Mouse (Mus musculus): Measurements from ENCODE around the gene Lelp1. TPM values are rescaled to one million over a fixed set of nuclear protein-coding genes. Genes with fewer than 3 reads are reported as not detected.

The Lelp1 gene
- polyA plus RNA-seq (2016; fragmentation: Nextera tagmentation; extraction: Ambion mirVana), result not detected in 2 replicates

DNA sequence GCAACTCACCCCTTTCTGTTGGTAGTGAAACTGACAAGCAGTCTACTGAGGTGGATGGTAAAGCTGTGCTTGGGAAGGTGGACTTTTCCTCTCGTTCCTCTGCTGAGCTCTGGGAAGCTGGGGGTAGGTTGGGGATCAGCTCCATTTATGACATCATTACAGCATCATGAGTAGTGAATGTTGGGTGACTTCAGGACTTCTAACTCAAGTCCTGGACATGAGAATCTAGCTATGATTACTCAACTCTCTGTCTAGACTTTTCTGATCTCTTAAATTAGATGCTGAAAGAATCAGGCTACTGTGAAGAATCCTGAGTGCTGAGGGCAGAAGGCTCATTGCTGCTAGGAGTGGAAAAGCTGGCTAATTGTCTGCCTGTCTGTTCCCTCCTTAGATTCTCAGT is at the start of gene Lelp1:
Gene Lelp1 (minus strand): TSS at position 101 of the 400 bp plus-strand sequence.
- Histone ChIP-seq H3K4me3 (replicated peaks) (no peak within 1 kb of the TSS), H3K36me3 (replicated peaks) (no peaks in the 10 kb centered on the region), H3K4me2 (no peak within 1 kb of the TSS), H3K27ac (no peak within 1 kb of the TSS), H3K4me1 (no peaks in the 10 kb centered on the region), H3K9me3 (no peaks in the 10 kb centered on the region), H3K27me3 (no peaks in the 10 kb centered on the region), H3K9ac (no peak within 1 kb of the TSS)
- ATAC-seq (ENCODE audit: low FRiP score), result no peak
- 71% methylated on average over 1 of the region's 1 CpGs for WGBS

DNA sequence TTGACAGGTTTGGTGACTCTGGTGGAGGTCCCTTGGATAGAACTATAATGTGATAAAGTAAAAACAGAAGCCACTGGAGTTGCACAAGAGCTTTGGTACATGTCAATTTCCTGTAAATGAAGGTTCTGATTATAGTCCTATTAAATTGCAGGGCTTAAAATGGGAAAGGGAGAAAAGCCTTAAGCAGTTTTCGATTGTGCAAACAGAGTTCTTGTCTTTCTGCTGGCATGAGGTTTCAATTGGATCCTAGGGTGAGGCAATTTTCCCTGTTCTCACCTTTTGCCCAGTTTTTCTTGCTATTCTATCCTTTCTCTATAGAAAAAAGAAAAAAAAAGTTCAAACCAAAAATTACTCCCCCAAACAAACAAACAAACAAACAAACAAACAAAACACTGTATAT is 34.3 kb upstream of the Lelp1 start:
- 75% methylated on average over 1 of the region's 1 CpGs for WGBS
- H3K9ac ChIP-seq, result no peak overlapping the region
- H3K4me3 ChIP-seq (replicated peaks), result no peak overlapping the region
- H3K9me3 ChIP-seq, result no peaks in the 10 kb centered on the region
- H3K4me2 ChIP-seq, result no peak overlapping the region
- H3K4me1 ChIP-seq, result no peaks in the 10 kb centered on the region
- no peak overlapping the region for H3K27ac ChIP-seq
- H3K36me3 ChIP-seq (replicated peaks), result no peaks in the 10 kb centered on the region
- no peak for ATAC-seq (ENCODE audit: low FRiP score)
- no peaks in the 10 kb centered on the region for H3K27me3 ChIP-seq

DNA sequence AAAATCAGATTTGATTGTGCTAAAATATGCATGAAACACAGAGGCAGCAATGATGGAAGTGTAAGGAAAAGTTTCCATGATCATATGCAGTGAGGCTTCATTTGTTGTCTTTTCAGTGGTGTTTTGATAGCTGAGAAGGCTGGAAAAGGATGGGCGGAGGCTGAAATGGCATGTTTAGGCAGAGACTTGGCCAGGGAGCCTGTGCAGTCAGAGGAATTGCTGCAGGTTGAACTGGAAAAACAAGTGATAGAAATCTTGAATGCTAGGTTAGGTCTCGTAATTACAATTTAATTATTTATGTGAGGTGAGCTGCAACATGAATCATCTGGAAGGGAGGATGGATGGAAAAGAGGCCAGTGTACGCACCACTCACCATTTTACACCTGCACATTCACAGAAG is 27.3 kb upstream of the Lelp1 start:
- no peak overlapping the region for H3K4me2 ChIP-seq
- no peak overlapping the region for H3K9ac ChIP-seq
- no peaks in the 10 kb centered on the region for H3K36me3 ChIP-seq (replicated peaks)
- no peaks in the 10 kb centered on the region for H3K27me3 ChIP-seq
- no peak for ATAC-seq (ENCODE audit: low FRiP score)
- H3K9me3 ChIP-seq, result no peaks in the 10 kb centered on the region
- H3K4me3 ChIP-seq (replicated peaks), result no peak overlapping the region
- H3K4me1 ChIP-seq, result no peaks in the 10 kb centered on the region
- no peak overlapping the region for H3K27ac ChIP-seq
- 94% methylated on average over 3 of the region's 3 CpGs for WGBS

DNA sequence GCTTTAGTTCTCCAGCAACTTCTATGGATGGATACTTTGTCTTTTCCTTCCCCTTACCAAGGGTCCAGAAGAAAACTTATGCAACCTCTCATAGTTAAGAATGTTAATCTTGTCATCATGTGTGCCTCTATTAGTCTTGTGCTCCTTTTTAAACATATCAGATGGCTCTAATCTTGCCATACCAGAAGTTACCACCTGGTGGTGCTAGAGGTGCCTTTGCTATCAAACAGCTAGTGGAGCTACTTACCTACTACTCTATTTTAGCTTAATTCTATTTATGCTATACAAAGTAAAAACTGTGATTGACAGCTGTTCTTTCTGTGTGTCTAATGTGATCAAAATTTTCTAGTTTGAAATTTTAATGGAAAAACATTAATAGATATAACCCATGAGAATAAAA is 10.8 kb upstream of the Lelp1 start:
- no peak overlapping the region for H3K9ac ChIP-seq
- H3K36me3 ChIP-seq (replicated peaks), result no peaks in the 10 kb centered on the region
- no peak overlapping the region for H3K4me2 ChIP-seq
- H3K27ac ChIP-seq, result no peak overlapping the region
- no peaks in the 10 kb centered on the region for H3K9me3 ChIP-seq
- H3K4me3 ChIP-seq (replicated peaks), result no peak overlapping the region
- H3K4me1 ChIP-seq, result no peaks in the 10 kb centered on the region
- ATAC-seq (ENCODE audit: low FRiP score), result no peak
- H3K27me3 ChIP-seq, result no peaks in the 10 kb centered on the region

DNA sequence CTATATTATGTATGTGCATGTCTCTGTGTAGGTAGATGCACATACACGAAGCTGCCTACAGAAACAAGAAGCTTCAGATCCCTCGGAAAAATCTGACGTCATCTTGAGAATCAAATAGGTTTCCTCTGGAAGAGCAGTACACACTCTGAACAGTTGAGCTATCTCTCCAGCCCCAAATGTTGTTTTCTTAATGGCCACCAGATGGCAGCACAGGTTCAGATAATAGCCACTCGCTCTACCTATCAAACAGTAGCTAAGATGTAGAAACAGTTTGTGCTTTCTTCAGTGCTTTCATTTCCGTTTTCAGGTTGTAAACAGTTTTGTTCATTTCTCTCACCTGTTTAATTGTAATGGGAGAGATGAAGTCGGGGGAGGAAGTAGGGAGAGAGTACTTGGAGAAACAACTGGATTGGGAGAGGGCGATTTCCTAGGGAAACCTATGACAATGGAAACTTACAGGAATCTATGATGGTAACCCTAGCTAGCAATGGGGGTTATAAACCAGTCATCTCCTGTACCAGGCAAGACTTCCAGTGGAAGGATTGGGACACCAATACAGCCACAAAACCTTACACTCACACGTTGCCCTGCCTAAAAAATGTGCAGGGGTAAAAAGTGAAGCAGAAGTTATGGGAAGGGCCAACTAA is 8.2 kb upstream of the Lelp1 start:
- WGBS, result 26% methylated on average over 8 of the region's 8 CpGs
- Histone ChIP-seq H3K27ac (no peak overlapping the region), H3K27me3 (no peaks in the 10 kb centered on the region), H3K9ac (no peak overlapping the region), H3K9me3 (no peaks in the 10 kb centered on the region), H3K4me3 (replicated peaks) (no peak overlapping the region), H3K36me3 (replicated peaks) (no peaks in the 10 kb centered on the region), H3K4me1 (no peaks in the 10 kb centered on the region), H3K4me2 (no peak overlapping the region)
- peak; percentile 88 for ATAC-seq (ENCODE audit: low FRiP score)

DNA sequence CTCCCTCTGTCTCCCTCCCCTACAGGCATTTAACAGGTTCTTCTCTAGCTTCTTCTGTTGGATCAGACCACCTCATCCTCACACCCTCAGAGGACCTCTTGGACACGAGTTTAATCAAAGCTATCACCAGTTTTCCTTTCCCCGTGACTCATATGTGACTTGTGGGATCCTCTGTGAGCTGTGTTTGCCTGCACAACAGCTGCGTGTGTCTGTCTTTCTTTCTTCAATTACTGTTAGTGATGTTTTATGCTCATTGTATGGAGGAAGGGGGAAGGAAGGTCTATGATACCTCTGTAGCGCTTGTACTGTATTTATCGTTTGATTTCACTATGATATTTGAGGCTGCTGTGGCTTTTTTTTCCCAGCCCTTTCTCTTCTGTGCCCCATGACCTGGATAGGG is 5.4 kb upstream of the Lelp1 start:
- WGBS, result 80% methylated on average over 5 of the region's 5 CpGs
- Histone ChIP-seq H3K9me3 (no peaks in the 10 kb centered on the region), H3K27ac (no peak overlapping the region), H3K27me3 (no peaks in the 10 kb centered on the region), H3K9ac (no peak overlapping the region), H3K36me3 (replicated peaks) (no peaks in the 10 kb centered on the region), H3K4me3 (replicated peaks) (no peak overlapping the region), H3K4me1 (no peaks in the 10 kb centered on the region), H3K4me2 (no peak overlapping the region)
- no peak for ATAC-seq (ENCODE audit: low FRiP score)

DNA sequence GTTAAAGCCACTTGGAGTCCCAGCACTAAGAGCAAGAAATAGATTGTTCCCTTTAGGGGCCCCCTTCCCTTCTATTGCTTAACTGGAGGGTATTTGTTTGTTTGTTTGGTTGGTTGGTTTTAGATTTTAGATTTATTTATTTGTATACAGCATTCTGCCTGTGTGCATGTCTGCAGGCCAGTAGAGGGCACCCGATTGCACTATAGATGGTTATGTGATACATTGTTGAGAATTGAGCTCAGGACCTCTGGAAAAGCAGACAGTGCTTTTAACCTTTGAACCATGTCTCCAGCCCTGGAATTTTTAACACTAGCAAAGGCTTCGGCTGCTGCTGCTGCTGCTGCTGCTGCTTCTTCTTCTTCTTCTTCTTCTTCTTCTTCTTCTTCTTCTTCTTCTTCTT is 4.9 kb upstream of the Lelp1 start:
- H3K4me3 ChIP-seq (replicated peaks), result no peak overlapping the region
- ATAC-seq (ENCODE audit: low FRiP score), result no peak
- 63% methylated on average over 2 of the region's 2 CpGs for WGBS

DNA sequence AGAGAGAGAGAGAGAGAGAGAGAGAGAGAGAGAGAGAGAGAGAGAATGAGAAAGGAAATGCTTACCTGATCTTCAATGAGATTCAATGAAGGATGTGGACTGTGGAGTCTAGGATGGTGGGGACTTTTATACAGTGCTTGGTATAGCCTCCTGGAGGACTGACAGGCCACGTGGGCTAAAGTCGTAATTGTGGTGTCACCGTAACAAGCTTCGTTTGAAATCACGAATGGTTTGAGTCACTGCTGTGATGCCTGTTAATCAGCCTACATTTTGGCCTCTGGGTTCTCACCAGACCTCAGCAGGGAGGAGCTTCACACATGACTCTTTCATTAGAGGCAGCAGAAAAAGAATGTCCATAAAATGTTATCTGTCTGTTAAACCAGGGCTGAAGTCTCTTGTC is 18.7 kb downstream of the Lelp1 start, which contains the start of gene Prr9:
Gene Prr9 (minus strand): TSS at position 101 of the 400 bp plus-strand sequence.
- no peaks in the 10 kb centered on the region for H3K9me3 ChIP-seq
- ATAC-seq (ENCODE audit: low FRiP score), result no peak
- no peak within 1 kb of the TSS for H3K4me3 ChIP-seq (replicated peaks)
- H3K4me1 ChIP-seq, result no peaks in the 10 kb centered on the region
- no peak within 1 kb of the TSS for H3K27ac ChIP-seq
- no peak within 1 kb of the TSS for H3K4me2 ChIP-seq
- H3K27me3 ChIP-seq, result no peaks in the 10 kb centered on the region
- no peaks in the 10 kb centered on the region for H3K36me3 ChIP-seq (replicated peaks)
- H3K9ac ChIP-seq, result no peak within 1 kb of the TSS
- 89% methylated on average over 5 of the region's 5 CpGs for WGBS

More for the DNA sequence above, 4.9 kb upstream of the Lelp1 start:
- Histone ChIP-seq H3K36me3 (replicated peaks) (no peaks in the 10 kb centered on the region), H3K4me2 (no peak overlapping the region), H3K9ac (no peak overlapping the region), H3K27ac (no peak overlapping the region), H3K9me3 (no peaks in the 10 kb centered on the region), H3K4me1 (no peaks in the 10 kb centered on the region), H3K27me3 (no peaks in the 10 kb centered on the region)

DNA sequence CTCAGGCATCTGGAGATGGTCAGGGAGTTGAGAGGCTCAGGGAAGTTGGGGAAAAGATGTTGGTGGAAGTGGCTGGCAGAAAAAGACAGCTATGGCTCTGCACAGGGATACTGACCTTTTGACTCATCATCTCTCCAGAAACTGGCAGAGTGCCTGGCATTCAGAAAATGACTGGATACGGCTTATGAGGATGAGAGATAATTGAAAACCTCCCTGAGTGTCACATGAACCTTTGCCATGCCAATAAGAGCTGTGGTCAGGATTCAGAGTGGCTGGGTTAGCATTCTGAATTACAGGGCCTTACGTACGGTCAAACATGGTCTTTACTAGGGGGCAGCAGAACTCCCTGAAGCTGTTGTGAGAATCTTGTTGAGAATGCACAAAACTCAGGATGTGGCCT is 21.6 kb downstream of the Lelp1 start:
- no peaks in the 10 kb centered on the region for H3K36me3 ChIP-seq (replicated peaks)
- no peak overlapping the region for H3K9ac ChIP-seq
- H3K4me2 ChIP-seq, result no peak overlapping the region
- no peaks in the 10 kb centered on the region for H3K27me3 ChIP-seq
- H3K27ac ChIP-seq, result no peak overlapping the region
- ATAC-seq (ENCODE audit: low FRiP score), result no peak
- no peaks in the 10 kb centered on the region for H3K9me3 ChIP-seq
- H3K4me1 ChIP-seq, result no peaks in the 10 kb centered on the region
- 86% methylated on average over 3 of the region's 3 CpGs for WGBS
- H3K4me3 ChIP-seq (replicated peaks), result no peak overlapping the region

DNA sequence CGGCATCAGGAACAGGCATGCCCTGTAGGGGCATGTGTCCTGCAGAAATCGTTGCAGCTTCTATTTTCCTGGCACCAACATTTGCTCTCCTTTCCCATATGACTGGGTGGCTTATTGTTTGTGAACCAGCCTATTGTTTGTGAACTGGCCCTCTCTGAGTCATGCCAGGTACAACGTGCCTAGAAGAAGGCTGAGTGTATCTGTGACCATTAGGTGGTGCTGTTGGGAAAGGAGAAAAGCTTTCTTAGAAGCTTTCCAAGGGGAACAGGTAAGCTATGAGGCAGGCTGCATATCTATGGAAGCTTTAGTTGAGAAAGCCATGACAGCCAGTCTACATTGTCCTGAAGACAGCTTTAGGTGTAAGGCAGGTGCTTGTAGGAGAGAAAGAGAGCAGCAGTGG is 24.6 kb downstream of the Lelp1 start:
- Histone ChIP-seq H3K4me1 (no peaks in the 10 kb centered on the region), H3K27me3 (no peaks in the 10 kb centered on the region), H3K4me3 (replicated peaks) (no peak overlapping the region), H3K9ac (no peak overlapping the region), H3K27ac (no peak overlapping the region), H3K9me3 (no peaks in the 10 kb centered on the region), H3K4me2 (no peak overlapping the region), H3K36me3 (replicated peaks) (no peaks in the 10 kb centered on the region)
- 31% methylated on average over 3 of the region's 3 CpGs for WGBS
- ATAC-seq (ENCODE audit: low FRiP score), result no peak

DNA sequence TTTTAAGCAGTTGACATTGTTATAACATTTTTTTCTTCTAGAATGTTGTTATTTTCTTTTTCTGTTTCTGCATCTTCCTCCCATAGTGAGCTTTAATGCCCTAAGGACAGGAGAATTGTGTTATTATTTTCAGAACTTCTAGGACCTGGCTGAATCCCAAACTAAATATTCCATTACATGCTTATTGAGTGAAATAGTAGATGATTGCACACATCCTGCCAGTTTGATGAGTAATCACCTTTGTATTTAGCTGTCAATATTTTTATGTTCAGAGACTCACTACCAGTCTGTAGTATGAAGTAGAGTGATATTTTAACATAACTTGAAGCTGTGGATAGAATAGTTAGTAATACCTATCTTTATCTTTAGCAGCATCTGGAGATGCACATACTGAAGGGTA is 31.0 kb downstream of the Lelp1 start:
- ATAC-seq (ENCODE audit: low FRiP score), result no peak
- peaks cover 4% of the 10 kb centered on the region; the same call in 1 of the 2 replicates for H3K4me1 ChIP-seq

DNA sequence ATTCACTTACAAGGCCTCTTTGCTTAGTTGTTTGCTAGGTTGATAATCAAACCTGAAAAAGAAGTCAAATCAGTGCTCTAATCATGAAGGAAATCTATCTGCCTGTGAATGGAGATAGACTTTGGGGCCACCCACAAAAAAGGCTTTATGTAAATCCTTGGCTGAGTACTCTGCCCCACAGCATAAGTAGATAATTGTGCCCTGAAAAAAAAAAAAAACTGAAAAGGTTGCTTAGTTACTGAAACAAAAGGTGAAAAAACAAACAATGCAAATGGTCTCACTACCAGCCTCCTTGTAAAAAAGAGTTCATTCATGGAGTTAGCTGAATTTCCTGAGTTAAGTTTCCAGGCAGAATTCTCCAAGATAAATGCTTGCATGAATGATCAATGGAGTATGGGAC is 31.8 kb downstream of the Lelp1 start:
- peak; percentile 46; the same call in 1 of the 2 replicates for ATAC-seq (ENCODE audit: low FRiP score)
- no peaks in the 10 kb centered on the region for H3K27me3 ChIP-seq
- H3K4me1 ChIP-seq, result peaks cover 4% of the 10 kb centered on the region; the same call in 1 of the 2 replicates
- H3K9ac ChIP-seq, result no peak overlapping the region
- no peaks in the 10 kb centered on the region for H3K36me3 ChIP-seq (replicated peaks)
- H3K4me2 ChIP-seq, result no peak overlapping the region
- H3K4me3 ChIP-seq (replicated peaks), result no peak overlapping the region
- H3K27ac ChIP-seq, result no peak overlapping the region
- H3K9me3 ChIP-seq, result no peaks in the 10 kb centered on the region

More for the DNA sequence above, 31.0 kb downstream of the Lelp1 start:
- H3K27ac ChIP-seq, result no peak overlapping the region
- no peak overlapping the region for H3K4me3 ChIP-seq (replicated peaks)
- H3K4me2 ChIP-seq, result no peak overlapping the region
- H3K9me3 ChIP-seq, result no peaks in the 10 kb centered on the region
- no peaks in the 10 kb centered on the region for H3K27me3 ChIP-seq
- H3K9ac ChIP-seq, result no peak overlapping the region
- H3K36me3 ChIP-seq (replicated peaks), result no peaks in the 10 kb centered on the region

DNA sequence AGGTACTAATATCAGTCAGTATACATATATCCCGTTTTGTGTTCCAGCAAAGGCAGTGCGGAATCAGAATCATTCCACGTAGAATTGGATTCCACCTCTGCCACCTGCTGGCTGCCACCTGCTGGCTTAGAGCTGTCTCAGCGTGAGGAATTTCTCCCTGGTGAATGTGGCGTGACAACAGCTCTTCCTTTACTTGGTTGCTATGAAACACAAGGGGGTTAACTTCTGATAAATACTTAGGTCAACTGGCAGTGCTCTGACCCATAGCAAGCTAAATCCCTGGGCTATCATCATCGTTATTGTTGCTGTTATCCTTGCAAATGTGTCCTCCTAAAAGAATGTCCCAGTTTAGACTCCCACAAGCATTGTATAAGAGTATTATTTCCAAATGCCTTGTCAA is 36.0 kb downstream of the Lelp1 start:
- Histone ChIP-seq H3K9ac (no peak overlapping the region), H3K36me3 (replicated peaks) (no peaks in the 10 kb centered on the region), H3K4me1 (peaks cover 4% of the 10 kb centered on the region; the same call in 1 of the 2 replicates), H3K27me3 (no peaks in the 10 kb centered on the region), H3K9me3 (no peaks in the 10 kb centered on the region), H3K4me3 (replicated peaks) (no peak overlapping the region), H3K4me2 (no peak overlapping the region), H3K27ac (no peak overlapping the region)
- ATAC-seq (ENCODE audit: low FRiP score), result no peak; the same call in 1 of the 2 replicates
- WGBS, result 13% methylated on average over 6 of the region's 6 CpGs

Measured in forebrain, embryonic 12.5 days (tissue).